Mouse (Mus musculus) embryonic facial prominence, embryonic 12.5 days (tissue): ENCODE measurements around the gene Cenpt. TPM values are rescaled to one million over a fixed set of nuclear protein-coding genes. Genes with fewer than 3 reads are reported as not detected.

Experiments
- ATAC-seq: fragments of 200-750 bp; cut with Nextera tagmentation; 2 replicates; pipeline ENCODE4 v1.8.0; 2017; ENCODE audit not compliant: insufficient number of reproducible peaks, insufficient read depth, low FRiP score, low TSS enrichment
- H3K27ac ChIP-seq: fragments of 300-500 bp; sonication (generic); 2 replicates; pipeline ENCODE4 v1.5.1; 2016; ENCODE audit warnings: mild to moderate bottlenecking
- H3K27me3 ChIP-seq: fragments of 300-500 bp; sonication (generic); 2 replicates; pipeline ENCODE4 v1.6.1; 2016; ENCODE audit warnings: mild to moderate bottlenecking, moderate library complexity
- H3K36me3 ChIP-seq: fragments of 300-500 bp; sonication (generic); 2 replicates; pipeline ENCODE4 v1.6.1; 2016; ENCODE audit warnings: mild to moderate bottlenecking
- H3K4me1 ChIP-seq: fragments of 300-500 bp; sonication (generic); 2 replicates; pipeline ENCODE4 v1.6.1; 2016
- H3K4me2 ChIP-seq: fragments of 300-500 bp; sonication (generic); replicated peaks from 2 replicates; pipeline ENCODE4 v1.6.1; 2016; ENCODE audit warnings: mild to moderate bottlenecking, moderate library complexity
- H3K4me3 ChIP-seq: fragments of 300-500 bp; sonication (generic); 2 replicates; pipeline ENCODE4 v1.5.1; 2016; ENCODE audit warnings: mild to moderate bottlenecking
- H3K9ac ChIP-seq: fragments of 300-500 bp; sonication (generic); 2 replicates; pipeline ENCODE4 v1.6.1; 2016; ENCODE audit warnings: mild to moderate bottlenecking, moderate library complexity
- H3K9me3 ChIP-seq: fragments of 300-500 bp; sonication (generic); 2 replicates; pipeline ENCODE4 v1.6.1; 2016; ENCODE audit warnings: mild to moderate bottlenecking, moderate library complexity
- WGBS: fragments of 180-500 bp; shearing (Covaris S2); methylation state at CpG from one replicate; pipeline ENCODE4 v1.1.7; 2016; 5-methylcytosine and 5-hydroxymethylcytosine counted together
- polyA plus RNA-seq: library from polyadenylated mRNA; unstranded; fragments of >200 nt; fragmentation: Nextera tagmentation; extraction: Ambion mirVana; gene quantifications from 2 replicates; pipeline ENCODE4 v1.2.1, GENCODE M21; 2016

The Cenpt gene
- polyA plus RNA-seq, 1 experiment from 2014 or later = 60.6 TPM

DNA sequence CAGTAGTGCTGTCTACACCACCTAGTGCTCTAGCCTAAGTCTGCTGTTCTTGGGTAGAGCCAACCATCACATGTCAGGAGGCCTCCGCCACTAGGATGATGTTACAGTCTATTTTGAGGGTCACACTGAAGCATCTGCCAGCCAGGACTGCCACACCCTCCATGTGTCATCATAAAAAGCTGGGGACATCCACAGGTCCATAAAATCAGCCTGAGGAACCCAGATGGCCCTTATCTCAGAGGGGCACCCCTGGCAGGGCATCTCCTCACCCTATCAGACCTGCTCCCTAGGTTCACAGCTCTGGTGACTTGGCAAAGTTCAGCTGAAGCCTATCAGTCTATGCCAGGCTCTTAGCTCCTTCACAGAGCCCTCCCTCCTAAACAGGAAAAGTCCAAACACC lies 32.2 kb downstream of the Cenpt start:
- WGBS = 93% methylated on average over 1 of the region's 1 CpGs
- no peak overlapping the region for H3K4me3 ChIP-seq
- H3K4me2 ChIP-seq = no peak overlapping the region
- peaks cover 3% of the 10 kb centered on the region for H3K4me1 ChIP-seq
- no peak overlapping the region for H3K9ac ChIP-seq
- no peak overlapping the region for H3K27ac ChIP-seq
- H3K36me3 ChIP-seq = peaks cover 63% of the 10 kb centered on the region
- no peaks in the 10 kb centered on the region for H3K27me3 ChIP-seq
- no peaks in the 10 kb centered on the region for H3K9me3 ChIP-seq
- no peak for ATAC-seq

DNA sequence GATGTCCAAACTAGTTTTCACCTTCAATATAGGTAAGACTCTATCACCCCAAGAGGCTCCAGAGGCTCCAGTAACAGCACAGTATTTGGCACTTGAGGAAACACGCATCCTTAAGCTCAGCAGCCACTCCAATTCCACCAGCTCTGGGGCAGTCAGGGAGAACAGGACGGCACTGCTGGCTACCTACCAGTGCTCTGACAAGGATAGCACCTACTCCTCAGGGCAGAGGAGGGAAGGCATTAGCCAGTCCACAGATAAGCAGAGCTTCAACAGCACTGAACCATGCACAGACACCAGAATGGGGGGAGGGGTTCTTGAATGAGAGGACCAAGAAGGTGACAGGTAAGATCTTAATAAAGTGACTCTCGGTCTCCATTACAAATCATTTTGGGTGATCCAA lies 33.4 kb downstream of the Cenpt start:
- H3K36me3 ChIP-seq = peaks cover 53% of the 10 kb centered on the region

DNA sequence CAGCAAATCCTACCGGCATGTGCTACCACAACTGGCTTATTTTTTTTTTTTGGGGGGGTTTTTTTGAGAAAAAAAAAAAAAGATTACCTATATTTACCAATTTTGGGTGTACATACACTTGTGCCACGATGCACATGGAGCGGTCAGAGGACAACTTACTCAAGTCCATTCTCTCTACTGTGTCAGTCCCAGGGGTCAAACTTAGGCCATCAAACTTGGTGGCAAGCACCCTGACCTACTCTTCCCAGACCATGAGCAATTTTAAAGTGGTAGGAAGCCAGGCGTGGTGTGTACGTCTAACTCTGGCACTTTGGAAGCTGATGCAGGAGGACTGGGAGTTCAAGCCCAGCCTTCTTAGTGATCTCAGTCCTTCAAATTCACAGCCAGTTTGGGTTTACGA lies 39.8 kb downstream of the Cenpt start:
- peaks cover 6% of the 10 kb centered on the region; the same call in 1 of the 2 replicates for H3K36me3 ChIP-seq
- no peaks in the 10 kb centered on the region for H3K4me1 ChIP-seq
- no peak overlapping the region for H3K9ac ChIP-seq
- no peak overlapping the region for H3K27ac ChIP-seq
- no peaks in the 10 kb centered on the region for H3K9me3 ChIP-seq
- no peak overlapping the region for H3K4me2 ChIP-seq
- no peak for ATAC-seq
- 94% methylated on average over 6 of the region's 6 CpGs for WGBS
- no peaks in the 10 kb centered on the region for H3K27me3 ChIP-seq
- no peak overlapping the region for H3K4me3 ChIP-seq

More for the DNA sequence above, 33.4 kb downstream of the Cenpt start:
- 93% methylated on average over 3 of the region's 3 CpGs for WGBS
- H3K9ac ChIP-seq = no peak overlapping the region
- no peak overlapping the region for H3K27ac ChIP-seq
- no peaks in the 10 kb centered on the region for H3K4me1 ChIP-seq
- H3K9me3 ChIP-seq = no peaks in the 10 kb centered on the region
- H3K27me3 ChIP-seq = no peaks in the 10 kb centered on the region
- no peak overlapping the region for H3K4me3 ChIP-seq
- ATAC-seq = no peak
- no peak overlapping the region for H3K4me2 ChIP-seq

DNA sequence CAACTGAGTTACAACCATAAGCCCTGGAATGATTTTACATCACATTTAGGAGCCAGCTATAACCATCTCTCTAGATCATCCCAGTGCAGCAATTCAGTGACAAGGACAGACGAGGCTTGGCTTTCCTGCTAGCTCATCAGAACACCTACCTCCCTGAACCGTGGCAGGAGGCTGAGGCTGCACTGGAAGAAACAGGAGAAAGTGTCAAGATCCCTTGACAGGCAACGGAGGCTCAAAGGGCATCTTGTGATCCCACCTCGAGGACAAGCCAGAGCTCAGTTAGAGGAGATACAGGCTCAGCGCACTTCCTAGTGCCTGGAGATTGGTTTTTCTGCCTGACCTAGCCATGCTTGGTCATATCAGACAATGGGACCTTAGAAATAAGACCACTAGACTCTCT lies 40.6 kb downstream of the Cenpt start:
- Histone ChIP-seq H3K4me1 (no peaks in the 10 kb centered on the region), H3K27me3 (no peaks in the 10 kb centered on the region), H3K9ac (no peak overlapping the region), H3K36me3 (peaks cover 6% of the 10 kb centered on the region; the same call in 1 of the 2 replicates), H3K27ac (no peak overlapping the region), H3K4me2 (no peak overlapping the region), H3K4me3 (no peak overlapping the region), H3K9me3 (no peaks in the 10 kb centered on the region)
- no peak for ATAC-seq
- 91% methylated on average over 5 of the region's 5 CpGs for WGBS

DNA sequence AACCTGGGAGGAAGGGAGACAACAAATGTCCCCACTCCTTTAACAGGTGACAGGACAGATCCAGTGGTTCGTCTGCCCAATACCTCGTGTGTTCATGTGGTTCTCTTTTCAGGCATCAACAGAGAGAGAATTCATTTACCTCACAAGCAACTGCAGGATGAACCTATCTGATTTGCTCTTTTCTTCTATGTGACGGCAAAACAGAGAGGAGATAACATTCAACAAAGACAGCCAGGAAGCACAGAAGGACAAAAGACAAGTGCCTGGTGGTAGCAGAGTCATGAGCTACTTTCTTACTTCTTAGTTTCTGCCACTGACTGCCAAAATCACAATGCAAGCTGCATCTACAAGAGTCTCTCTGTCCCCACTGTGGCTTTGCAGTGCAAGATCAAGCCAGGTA lies 41.5 kb downstream of the Cenpt start:
- peaks cover 6% of the 10 kb centered on the region; the same call in 1 of the 2 replicates for H3K36me3 ChIP-seq
- H3K4me2 ChIP-seq = no peak overlapping the region
- no peak for ATAC-seq
- no peaks in the 10 kb centered on the region for H3K9me3 ChIP-seq
- no peak overlapping the region for H3K4me3 ChIP-seq
- WGBS = 88% methylated on average over 3 of the region's 3 CpGs
- no peaks in the 10 kb centered on the region for H3K4me1 ChIP-seq
- H3K9ac ChIP-seq = no peak overlapping the region
- H3K27me3 ChIP-seq = no peaks in the 10 kb centered on the region
- H3K27ac ChIP-seq = no peak overlapping the region

DNA sequence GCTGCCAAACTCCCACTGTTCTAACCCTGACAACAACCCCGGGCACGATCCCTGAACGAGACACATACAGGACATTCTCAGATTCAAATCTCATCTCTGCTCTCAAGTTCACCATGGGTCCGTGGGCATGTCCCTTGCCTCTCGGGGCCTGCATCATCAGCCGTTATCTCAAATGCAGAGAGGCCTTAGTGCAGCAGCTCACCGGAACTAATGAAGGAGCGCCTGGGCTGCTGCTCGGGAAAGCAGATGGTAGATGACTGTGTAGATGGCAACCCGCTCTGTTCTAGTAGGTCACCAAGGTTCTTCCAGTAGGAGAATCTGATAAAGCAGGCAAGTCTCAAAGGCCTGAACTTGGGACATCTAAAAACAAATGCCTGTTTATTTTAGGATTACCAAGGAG lies 42.0 kb downstream of the Cenpt start:
- no peak overlapping the region for H3K9ac ChIP-seq
- H3K27ac ChIP-seq = no peak overlapping the region
- H3K4me1 ChIP-seq = no peaks in the 10 kb centered on the region
- no peak for ATAC-seq
- H3K27me3 ChIP-seq = no peaks in the 10 kb centered on the region
- no peaks in the 10 kb centered on the region for H3K9me3 ChIP-seq
- H3K36me3 ChIP-seq = peaks cover 6% of the 10 kb centered on the region; the same call in 1 of the 2 replicates
- 90% methylated on average over 10 of the region's 10 CpGs for WGBS
- no peak overlapping the region for H3K4me3 ChIP-seq
- no peak overlapping the region for H3K4me2 ChIP-seq

DNA sequence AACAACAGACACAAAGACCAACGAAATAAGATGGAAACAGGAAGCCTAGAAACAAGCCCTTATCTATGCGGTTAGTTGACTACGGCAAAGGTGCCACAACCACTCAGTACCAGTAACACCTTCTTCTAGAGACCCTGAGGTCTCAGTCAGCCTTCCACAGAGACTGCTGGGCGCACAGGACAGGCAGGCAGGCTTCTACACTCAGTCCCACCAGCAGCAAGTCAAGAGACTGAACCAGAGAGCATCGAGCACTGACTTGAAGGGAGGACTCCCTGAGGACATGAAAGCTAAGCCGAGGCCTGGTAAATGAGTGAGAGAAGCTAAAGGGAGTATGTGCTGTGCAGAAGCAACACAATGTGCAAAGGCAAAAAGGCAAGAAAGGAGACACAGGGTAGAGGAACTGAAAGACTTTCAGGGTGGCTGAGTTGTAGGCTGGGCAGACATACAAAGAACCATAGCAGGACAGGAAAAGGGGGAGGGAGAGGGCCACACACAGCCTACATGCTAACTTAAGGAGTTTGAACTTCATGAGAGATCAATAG lies 42.8 kb downstream of the Cenpt start:
- no peaks in the 10 kb centered on the region for H3K9me3 ChIP-seq
- peaks cover 11% of the 10 kb centered on the region for H3K36me3 ChIP-seq
- H3K4me1 ChIP-seq = no peaks in the 10 kb centered on the region
- ATAC-seq = no peak
- H3K4me3 ChIP-seq = no peak overlapping the region
- H3K27me3 ChIP-seq = no peaks in the 10 kb centered on the region
- no peak overlapping the region for H3K27ac ChIP-seq
- WGBS = 88% methylated on average over 6 of the region's 6 CpGs
- H3K9ac ChIP-seq = no peak overlapping the region
- no peak overlapping the region for H3K4me2 ChIP-seq

DNA sequence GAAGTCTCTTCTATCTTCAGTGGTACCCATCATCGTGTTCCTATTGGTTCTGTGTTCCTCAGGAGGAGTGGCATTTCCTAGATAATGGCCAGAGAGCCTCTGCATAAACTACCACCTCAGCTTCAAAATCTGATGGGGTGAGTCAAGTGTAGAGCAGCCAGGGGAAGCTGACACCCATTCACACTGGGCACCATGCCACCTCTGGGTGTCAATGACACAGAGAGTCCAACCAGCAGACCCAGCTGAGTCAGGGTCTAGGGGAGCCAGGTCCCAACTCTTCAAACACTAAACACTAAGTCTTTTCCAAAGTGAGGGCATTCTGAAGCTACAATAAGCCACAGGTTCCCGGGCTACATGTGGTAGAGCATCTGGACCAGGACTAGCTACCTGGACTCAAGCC lies 44.6 kb downstream of the Cenpt start:
- Histone ChIP-seq H3K4me1 (no peaks in the 10 kb centered on the region), H3K4me2 (no peak overlapping the region), H3K4me3 (no peak overlapping the region), H3K9me3 (no peaks in the 10 kb centered on the region), H3K36me3 (peaks cover 14% of the 10 kb centered on the region), H3K27ac (no peak overlapping the region), H3K27me3 (no peaks in the 10 kb centered on the region), H3K9ac (no peak overlapping the region)
- WGBS = 96% methylated on average over 2 of the region's 2 CpGs
- no peak for ATAC-seq

DNA sequence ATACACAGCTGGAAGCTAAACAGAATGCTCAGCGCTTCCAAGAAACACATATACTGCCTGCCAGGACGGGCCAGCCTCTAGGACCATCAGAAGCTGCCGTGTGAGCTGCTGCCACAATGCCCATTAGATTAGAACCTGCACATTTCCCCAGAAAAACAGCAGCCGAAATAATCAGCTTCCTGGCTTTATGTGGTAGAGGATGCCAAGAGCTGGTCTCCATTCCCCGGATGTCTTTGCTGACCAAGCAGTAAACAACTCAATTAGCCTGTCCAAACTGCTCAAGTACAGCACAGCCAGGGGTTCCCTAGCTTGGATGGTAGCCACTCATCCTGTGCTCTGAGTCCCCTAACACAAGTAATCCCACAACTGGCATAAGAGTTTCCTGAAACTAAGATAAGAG lies 45.3 kb downstream of the Cenpt start:
- H3K27me3 ChIP-seq = no peaks in the 10 kb centered on the region
- H3K27ac ChIP-seq = no peak overlapping the region
- ATAC-seq = no peak
- WGBS = 93% methylated on average over 5 of the region's 5 CpGs
- H3K4me1 ChIP-seq = no peaks in the 10 kb centered on the region
- no peak overlapping the region for H3K4me2 ChIP-seq
- H3K9me3 ChIP-seq = no peaks in the 10 kb centered on the region
- H3K4me3 ChIP-seq = no peak overlapping the region
- peaks cover 14% of the 10 kb centered on the region for H3K36me3 ChIP-seq
- no peak overlapping the region for H3K9ac ChIP-seq

DNA sequence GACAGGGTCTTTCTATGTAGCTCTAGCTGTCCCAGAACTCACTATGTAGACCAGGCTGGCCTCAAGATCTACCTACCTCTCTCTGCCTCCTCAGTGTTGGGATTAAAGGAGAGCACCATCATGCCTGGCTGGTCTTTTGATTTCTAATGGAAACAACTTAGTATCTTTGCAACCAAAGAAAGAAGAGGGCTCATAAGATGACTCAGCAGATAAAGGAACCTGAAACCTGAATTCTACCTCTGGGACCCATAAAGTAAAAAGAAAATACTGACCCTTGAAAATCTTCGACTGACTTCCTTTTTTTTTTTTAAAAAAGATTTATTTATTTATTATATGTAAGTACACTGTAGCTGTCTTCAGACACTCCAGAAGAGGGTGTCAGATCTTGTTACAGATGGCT lies 47.1 kb downstream of the Cenpt start:
- ATAC-seq = no peak
- no peak overlapping the region for H3K27ac ChIP-seq
- H3K9ac ChIP-seq = no peak overlapping the region
- no peaks in the 10 kb centered on the region for H3K9me3 ChIP-seq
- no peaks in the 10 kb centered on the region for H3K4me1 ChIP-seq
- no peak overlapping the region for H3K4me3 ChIP-seq
- H3K36me3 ChIP-seq = peaks cover 8% of the 10 kb centered on the region
- 61% methylated on average over 1 of the region's 1 CpGs for WGBS
- no peaks in the 10 kb centered on the region for H3K27me3 ChIP-seq
- no peak overlapping the region for H3K4me2 ChIP-seq

DNA sequence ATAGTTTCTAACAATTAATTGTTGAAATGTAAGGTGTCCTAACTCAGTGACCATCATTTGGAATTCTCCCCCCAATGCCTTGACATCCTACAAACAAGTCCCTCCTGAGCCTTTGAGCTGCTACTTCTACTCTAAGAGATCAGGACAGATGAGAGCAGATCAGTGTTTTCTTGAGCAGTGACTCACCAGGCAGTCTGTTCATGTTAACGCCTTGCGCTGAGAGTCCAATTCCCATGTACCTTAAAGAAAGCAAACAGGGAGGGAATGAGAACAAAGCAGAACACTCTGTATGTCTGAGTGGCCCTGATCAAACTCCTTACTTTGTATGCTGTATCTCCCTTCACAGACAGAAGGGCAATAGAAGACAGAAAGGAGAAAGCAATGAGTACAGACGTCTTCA lies 47.7 kb downstream of the Cenpt start:
- Histone ChIP-seq H3K4me3 (no peak overlapping the region), H3K9me3 (no peaks in the 10 kb centered on the region), H3K27ac (no peak overlapping the region), H3K36me3 (peaks cover 8% of the 10 kb centered on the region), H3K4me2 (no peak overlapping the region), H3K4me1 (no peaks in the 10 kb centered on the region), H3K9ac (no peak overlapping the region), H3K27me3 (no peaks in the 10 kb centered on the region)
- WGBS = 80% methylated on average over 3 of the region's 3 CpGs
- ATAC-seq = no peak

DNA sequence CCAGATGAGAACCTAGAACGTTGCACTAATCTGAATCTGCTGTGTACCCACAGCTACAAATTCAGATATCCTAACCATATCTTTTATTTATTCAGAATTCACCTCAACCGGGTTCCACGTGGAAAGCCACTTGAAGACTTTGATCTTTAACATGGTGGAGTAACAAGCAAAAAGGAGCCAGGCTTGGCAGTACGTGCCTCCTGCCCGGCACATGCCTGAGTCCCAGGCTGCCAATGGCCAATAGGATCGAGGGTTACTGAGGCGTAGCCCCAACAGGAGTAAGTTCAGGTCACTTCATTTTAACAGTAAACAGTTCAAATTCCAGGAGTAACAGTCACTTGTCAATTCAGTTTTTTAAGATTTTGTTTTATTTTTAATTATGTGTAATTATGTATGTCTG lies 48.3 kb downstream of the Cenpt start:
- Histone ChIP-seq H3K9me3 (no peaks in the 10 kb centered on the region), H3K4me3 (no peak overlapping the region), H3K27ac (no peak overlapping the region), H3K4me2 (no peak overlapping the region), H3K27me3 (no peaks in the 10 kb centered on the region), H3K9ac (no peak overlapping the region), H3K4me1 (no peaks in the 10 kb centered on the region), H3K36me3 (peaks cover 8% of the 10 kb centered on the region)
- 90% methylated on average over 7 of the region's 7 CpGs for WGBS
- ATAC-seq = no peak
